Mouse (Mus musculus): ENCODE measurements around the gene Cdsn.
A peak's percentile ranks its signal among the peaks of the same experiment; 100 is the strongest.

- TF ChIP-seq POLR2A (IDR thresholded peaks at IDR 0.05; ENCODE audit: insufficient read depth, low read depth, low read length) (no peak), CTCF (IDR thresholded peaks at IDR 0.05) (peak; percentile 92), EP300 (IDR thresholded peaks at IDR 0.05; ENCODE audit: insufficient read depth, low read depth, low read length) (no peak)
Observed at GRCm38 (mm10) chr17:35534343-35534742, 17.6 kb upstream of the Cdsn start.

Measured in heart, adult 2 months (tissue).